Mouse (Mus musculus) cerebellum, adult 11 months (tissue): Measurements from ENCODE around the gene Naa30.
A peak's percentile ranks its signal among the peaks of the same experiment; 100 is the strongest.
"Not testable (repeated sequence)": the region's sequence is repeated elsewhere in the genome, so short reads cannot be mapped to it uniquely, and the experiment has no call there.

ENCODE experiments used
- DNase-seq: peaks from one replicate; pipeline ENCODE4 v3.0.0; 2022

Gene Naa30

GRCm38 (mm10) chr14:49171867-49172581, at the start of gene Naa30:
Gene Naa30, plus strand, starts transcription at chr14:49172226.
- peak; percentile 94 for DNase-seq

DNA sequence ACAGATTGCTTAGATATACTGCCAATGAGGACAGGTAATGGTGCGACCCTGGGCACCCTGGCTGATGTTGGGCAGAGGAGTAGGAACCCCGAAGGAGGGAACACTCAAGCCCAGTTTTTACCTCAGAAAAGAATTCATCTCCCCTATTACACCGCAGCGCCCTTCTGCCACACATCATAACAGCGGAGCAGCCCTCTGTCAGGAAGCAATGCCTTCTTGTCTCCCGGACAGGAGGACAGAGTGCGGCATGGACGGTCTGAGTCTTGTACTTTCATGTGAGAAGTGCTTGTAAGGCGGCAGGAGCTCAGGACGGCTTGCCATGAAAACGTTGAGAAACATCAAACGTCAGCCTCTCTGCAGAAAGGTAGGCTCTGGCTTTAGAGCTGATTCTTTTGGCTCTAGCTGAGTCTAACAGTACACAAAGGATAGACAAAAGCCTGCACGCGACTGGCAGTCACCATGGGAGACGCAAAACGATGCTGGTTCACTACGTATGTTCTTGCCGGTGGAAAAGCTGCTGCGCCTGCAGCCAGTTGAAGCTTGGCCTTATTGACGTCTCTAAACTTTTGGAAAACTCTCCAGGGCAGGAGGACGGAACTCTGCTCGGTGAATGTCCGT, 44.8 kb upstream of the Naa30 start:
- no peak for DNase-seq

GRCm38 (mm10) chr14:49128544-49129263, 43.3 kb upstream of the Naa30 start:
- no peak for DNase-seq

DNA sequence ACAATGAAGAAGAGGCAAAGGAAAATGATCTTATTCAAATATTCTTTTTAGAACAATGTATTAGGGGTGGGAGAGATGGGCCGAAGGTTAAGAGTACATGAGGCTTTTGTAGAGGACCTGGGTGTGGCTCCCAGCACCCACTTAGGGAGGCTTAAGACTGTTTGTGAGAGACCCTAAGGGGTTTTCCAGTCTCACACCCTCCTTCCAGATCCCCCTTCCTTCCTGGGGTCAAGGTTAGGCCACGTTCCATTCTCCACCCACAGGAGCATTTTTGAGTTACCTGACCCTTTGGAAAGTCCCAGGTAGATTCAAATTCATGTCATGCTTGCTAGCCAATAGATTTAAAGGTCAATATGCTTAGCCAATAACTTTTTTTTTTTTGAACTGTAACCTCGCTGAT, 39.6 kb upstream of the Naa30 start:
- DNase-seq, result no peak

DNA sequence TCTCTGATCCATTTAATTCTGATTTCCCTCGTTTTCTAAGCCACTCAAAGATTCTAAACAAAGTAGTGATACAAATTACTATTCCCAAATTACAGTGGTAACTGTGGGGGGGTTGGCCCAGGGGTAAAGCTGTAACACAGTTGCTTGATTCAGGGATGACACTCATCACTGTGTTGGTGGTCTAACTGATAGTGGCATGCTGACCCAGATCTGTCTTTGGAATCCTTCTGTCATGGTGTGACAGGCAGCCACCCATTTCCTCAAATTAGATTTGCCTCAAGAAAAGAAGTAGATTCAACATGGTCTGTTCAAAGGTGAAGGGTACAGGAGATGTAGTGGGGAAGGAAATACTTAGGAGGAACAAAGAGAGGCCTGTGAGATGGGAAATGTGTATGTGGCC, 33.9 kb upstream of the Naa30 start:
- DNase-seq, result no peak

DNA sequence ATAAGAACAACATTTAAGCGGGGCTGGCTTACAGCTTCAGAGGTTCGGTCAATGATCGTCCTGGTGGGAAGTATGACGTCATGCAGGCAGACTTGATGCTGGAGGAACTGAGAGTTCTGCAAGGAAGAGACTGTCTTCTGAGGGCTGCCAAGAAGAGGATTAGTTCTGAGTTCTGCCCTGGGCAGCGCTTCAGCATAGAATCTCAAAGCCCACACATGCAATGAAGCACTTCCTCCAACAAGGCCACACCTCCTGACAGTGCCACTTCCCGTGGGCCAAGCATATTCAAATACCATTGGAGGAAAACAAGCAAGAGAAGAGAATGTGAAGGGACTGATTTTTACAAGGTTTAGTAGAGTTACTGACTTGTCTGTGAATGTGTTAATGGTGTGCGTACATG, 31.3 kb upstream of the Naa30 start:
- DNase-seq, result no peak

DNA sequence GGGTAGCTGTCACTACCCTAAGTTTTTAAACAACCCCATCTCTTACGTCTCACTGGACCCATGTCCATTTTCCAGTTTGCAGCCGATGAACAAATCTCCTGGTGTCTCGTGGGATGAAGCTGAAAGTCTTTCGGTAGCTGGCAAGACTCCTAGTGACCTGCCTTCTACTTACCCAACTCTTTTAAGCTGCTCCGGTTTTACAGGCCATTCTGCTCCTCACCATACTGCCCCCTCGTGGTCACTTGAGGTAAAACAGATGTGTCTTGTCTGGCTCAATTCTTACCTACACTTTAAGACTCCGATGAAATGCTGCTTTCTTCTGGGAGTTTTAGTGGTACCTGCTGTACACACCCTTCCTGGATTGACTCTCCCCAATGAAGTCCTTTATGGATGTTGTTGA, 18.2 kb upstream of the Naa30 start:
- DNase-seq, result peak; percentile 41

GRCm38 (mm10) chr14:49155572-49155971, 16.5 kb upstream of the Naa30 start:
- DNase-seq, result no peak

DNA sequence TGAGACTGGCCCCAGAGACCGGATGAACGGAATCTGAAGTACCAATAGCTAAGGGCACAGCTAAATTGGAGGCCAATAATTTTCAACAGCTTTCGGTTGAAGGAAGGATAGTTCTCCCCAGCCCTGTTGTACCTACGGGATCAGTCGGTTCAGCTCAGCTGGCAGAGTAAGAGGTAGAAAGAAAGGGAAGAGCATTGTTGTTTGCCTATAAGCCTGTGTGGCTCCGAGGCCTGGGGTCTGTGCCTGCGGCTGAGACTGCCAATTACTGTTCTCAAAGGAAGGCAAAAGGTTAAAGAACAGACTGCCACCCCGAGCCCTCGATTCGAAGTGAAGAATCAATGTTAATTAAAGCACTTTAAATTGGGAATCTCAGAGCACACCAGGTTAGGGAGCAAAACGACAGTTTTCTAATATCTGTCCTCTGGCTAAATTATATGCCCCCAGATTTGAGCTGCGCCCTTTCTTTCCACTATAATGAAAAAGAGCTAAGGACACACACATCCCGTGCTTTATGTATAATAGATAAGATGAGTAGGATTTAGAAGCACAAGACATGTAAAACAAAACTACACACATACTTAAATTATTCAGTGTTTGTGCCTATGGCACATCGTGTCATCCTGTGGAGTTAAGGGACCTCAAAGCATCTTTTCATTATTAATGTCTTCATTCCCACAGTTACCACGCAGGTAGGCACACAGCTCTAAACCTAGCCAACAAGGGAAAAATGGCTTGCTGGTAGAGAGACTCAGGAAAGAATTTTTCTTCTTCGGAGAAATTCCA, 13.7 kb upstream of the Naa30 start:
- DNase-seq, result no peak

GRCm38 (mm10) chr14:49171286-49171685, 740 bp upstream of the Naa30 start:
- DNase-seq, result no peak

DNA sequence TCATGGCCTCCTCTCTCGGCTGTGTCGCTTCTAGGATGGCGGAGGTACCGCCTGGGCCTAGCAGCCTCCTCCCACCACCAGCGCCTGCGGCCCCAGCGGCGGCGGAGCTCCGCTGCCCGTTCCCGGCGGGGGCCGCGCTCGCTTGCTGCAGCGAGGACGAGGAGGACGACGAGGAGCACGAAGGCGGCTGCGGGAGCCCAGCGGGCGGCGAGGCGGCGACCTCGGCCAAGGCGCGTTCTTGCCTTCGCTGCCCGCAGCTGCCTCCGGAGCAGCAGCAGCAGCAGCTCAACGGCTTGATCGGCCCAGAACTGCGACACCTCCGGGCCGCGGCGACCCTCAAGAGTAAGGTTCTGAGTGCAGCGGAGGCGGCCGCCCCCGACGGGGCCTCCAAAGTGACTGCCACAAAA, 559 bp downstream of the Naa30 start:
- DNase-seq, result peak; percentile 35

DNA sequence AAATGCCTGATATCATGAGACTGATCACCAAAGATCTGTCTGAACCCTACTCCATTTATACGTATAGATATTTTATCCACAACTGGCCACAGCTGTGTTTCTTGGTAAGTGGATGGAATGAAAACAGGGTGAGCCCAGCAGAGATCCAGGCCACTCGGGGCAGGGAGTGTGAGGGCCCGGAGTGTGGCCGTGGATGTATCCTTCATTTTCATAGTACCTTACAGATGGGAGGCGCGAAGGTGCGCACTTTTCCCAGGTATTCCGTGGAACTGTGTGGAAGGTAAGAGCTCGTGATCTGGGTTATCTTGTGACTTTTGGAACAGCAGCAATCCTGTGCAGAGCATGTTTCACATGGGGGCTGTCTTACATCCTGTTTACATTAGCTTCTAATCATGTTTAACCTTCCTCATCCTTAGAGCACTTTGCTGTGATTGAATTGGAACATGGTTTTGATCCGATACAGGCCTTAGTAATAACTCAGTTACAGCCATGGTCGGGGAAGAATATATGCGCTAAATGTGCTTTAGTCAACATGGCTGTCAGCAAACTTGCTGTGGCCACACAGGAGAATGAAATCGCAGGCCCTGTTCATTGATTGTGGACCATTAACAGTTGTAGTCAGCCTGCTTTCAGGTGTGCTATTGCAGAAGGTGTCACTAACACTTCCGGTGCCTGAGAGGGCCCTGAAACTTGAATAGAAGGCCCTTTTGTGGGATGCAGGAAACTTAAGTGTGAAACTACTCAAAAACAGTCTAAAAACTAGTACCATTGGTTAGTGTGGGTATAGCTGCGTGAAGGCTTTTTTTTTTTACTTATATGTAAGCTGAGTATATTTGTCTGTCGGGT, 1.5 kb downstream of the Naa30 start:
- no peak for DNase-seq

DNA sequence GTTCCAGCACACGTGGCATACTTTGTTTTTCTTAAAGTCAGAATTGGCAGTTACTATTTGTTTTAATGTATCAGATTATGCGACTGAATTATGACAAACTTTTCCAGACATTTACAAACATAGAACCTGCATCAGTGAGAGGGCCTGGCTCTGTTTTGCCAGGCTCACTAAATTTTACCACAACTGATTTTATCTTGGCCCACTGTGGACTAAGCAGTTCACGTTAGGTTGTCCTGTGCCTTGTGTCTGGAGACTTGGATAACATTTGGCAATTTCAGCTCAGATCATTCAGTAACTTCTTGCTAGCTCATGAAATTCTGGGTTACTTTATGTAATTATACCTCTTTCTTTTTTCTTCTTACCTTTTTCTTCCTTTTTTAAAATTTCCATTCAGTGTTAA, 7.7 kb downstream of the Naa30 start:
- DNase-seq, result no peak

DNA sequence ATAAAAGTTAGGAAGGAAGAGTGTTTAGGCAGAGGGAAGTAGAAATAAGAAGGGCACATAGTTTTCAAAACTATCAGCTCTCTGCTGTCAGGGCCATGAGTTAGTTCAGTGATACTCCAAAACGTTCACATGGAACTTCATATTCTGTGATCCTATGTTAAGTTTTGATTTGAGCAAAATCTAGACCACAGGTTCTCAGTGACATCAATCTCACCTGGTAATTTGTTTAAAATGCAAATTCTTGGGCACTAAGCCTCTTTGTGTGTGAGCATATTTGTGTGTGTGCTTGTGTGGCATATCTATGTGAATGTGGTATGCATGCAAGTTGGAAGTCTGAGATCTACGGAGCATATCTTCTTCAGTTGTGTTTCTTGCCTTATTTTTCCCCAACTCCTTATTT, 14.2 kb downstream of the Naa30 start:
- no peak for DNase-seq

DNA sequence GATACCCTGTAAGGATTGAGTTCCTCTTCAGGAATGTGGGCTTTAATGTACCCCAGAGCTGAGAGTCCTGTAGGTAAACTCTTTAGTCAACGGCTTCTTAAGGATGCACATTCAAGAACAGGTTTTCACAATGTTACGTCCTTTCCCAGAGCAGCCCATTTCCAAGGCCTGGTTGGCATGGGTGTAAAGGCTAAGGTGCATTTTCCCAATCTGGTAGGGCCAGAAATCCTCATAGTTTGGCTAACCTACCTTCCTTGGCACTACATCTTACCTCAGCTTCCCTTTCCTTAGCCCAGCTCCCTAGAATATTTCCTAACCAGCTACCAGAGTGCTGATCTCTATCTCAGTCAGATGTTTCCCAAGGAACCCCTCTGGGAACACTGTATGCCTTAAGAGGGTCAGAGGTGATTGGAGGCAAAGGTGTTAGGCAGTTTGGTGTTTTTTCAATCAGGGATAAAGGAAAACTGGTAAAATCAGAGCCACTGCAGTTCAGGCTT, 25.1 kb downstream of the Naa30 start:
- DNase-seq, result no peak

- no peak for DNase-seq
Observed at GRCm38 (mm10) chr14:49201073-49201778, 29.2 kb downstream of the Naa30 start.

DNA sequence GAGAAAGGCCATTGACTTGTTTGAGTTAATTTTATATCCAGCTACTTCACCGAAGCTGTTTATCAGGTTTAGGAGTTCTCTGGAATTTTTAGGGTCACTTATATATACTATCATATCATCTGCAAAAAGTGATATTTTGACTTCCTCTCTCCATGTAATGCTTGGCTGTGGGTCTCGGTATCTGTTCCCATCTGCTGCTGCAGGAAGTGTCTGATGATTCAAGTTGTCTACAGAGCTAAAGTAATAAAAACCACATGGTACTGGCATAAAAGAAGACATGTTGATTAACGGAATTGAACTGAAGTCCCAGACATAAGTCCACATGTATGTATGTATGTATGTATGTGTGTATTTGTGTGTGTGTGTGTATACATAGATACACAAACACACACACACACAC, 38.2 kb downstream of the Naa30 start:
- not testable (repeated sequence) for DNase-seq

- no peak for DNase-seq
Observed at GRCm38 (mm10) chr14:49218677-49219076, 46.7 kb downstream of the Naa30 start.

DNA sequence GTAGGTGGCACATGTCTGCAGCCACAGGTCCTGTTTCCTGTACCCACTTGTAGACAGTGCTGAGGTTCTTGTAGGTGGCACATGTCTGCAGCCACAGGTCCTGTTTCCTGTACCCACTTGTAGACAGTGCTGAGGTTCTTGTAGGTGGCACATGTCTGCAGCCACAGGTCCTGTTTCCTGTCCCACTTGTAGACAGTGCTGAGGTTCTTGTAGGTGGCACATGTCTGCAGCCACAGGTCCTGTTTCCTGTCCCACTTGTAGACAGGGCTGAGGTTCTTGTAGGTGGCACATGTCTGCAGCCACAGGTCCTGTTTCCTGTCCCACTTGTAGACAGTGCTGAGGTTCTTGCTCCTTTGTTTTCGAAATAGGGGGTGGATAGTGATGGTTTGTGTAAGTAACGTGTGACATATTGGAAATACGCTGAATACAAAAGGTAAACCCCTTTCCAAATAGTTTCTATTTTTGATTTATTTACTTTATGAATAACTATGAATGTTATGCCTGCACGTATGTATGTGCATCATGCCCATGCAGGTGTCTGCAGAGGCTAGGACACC, 47.5 kb downstream of the Naa30 start:
- not testable (repeated sequence) for DNase-seq

GRCm38 (mm10) chr14:49221771-49222170, 49.7 kb downstream of the Naa30 start:
- no peak for DNase-seq

DNA sequence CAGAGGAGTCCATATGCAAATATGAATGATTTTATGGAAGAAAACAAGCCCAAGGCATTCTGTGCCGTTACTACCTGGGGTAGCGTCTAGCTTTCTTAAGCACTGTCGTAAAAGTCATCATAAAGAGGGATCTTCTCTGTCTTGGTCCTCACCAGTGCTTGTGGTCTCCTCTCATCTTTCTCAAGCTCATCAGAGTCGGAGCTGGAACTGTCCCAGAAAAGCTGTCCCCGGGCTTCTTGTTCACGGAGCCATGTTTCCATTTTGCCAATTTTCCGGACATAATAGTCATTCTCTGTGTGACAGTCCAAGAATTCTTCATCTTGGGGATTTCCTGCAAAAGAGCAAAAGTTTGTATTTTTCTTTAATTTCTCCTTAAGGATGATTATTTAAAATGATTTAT, 54.4 kb downstream of the Naa30 start:
- DNase-seq, result no peak
